Mouse (Mus musculus): ENCODE measurements at regions not wholly inside any gene's neighbourhood (a gene's known extent, or its start where the extent isn't known, plus 50 kb on each side); places are given as distances from the start of the nearest gene placed in this dataset.
"Not testable (repeated sequence)": the region's sequence is repeated elsewhere in the genome, so short reads cannot be mapped to it uniquely, and the experiment has no call there.

GRCm38 (mm10) chr12:55959319-55959718 lies 123.2 kb downstream of the Brms1l start:
- TF ChIP-seq CTCF (IDR thresholded peaks at IDR 0.05; ENCODE audit: control insufficient read depth, insufficient read depth, low read length); POLR2A (IDR thresholded peaks at IDR 0.05; ENCODE audit: borderline replicate concordance, control insufficient read depth, low read depth, low read length): not testable (repeated sequence)

Measured in bone marrow, adult 2 months (tissue).